Mouse (Mus musculus): ENCODE data around the gene Myh11. TPM values are rescaled to one million over a fixed set of nuclear protein-coding genes. Genes with fewer than 3 reads are reported as not detected.
"Not testable (repeated sequence)": the region's sequence is repeated elsewhere in the genome, so short reads cannot be mapped to it uniquely, and the experiment has no call there.

The Myh11 gene
- polyA plus RNA-seq, 1 experiment from 2014 or later: 1.9 TPM

DNA sequence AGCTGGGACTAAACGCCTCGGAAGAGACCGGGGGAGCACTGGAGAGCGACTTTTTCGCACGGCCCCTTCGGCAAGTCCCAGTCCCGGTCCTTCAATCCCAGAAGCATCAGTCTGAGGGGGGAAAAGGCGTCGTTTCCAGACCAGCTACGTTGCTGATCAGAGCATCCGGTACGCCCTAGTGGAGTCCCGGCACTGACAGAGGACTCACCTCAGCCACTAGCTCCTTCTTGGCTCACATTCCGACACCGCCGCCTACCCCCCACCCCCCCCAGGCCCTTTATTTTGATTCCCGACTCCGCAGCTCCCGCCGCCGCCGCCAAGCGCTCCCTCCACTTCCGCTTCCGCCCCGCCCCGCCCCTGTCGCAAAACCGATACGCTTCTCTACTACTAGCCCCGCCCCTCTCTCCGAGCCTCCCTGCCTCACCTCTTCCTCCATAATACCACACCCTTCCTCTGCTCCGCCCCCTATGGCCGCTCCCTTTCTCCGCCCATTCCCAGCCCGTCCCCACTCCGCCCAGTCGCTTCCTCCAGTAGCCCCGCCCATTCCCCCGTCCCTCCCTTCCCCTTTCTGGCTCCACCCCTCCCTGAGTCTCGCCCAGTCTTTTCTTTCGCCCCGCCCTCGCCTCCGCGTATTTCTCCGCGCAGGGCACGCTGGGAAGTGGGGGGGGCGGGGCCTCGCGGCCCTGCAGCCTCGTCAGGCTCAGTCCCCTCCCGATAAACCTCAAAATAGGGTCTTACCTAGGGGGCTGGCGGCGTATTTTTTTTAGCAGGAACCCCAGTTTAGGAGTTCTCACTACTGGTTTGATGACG, 132.0 kb downstream of the Myh11 start:
- Histone ChIP-seq H3K27ac (peak overlapping the region; percentile 99), H3K9me3 (no peaks in the 10 kb centered on the region), H3K4me1 (peaks cover 17% of the 10 kb centered on the region), H3K36me3 (no peaks in the 10 kb centered on the region), H3K4me2 (peak overlapping the region; percentile 71), H3K9ac (peak overlapping the region; percentile 75), H3K27me3 (no peaks in the 10 kb centered on the region), H3K4me3 (peak overlapping the region; percentile 80)
- under 1% methylated on average over 54 of the region's 58 CpGs for WGBS
- peak; percentile 95 for ATAC-seq (ENCODE audit: insufficient number of reproducible peaks, low FRiP score, low TSS enrichment, low read depth)

DNA sequence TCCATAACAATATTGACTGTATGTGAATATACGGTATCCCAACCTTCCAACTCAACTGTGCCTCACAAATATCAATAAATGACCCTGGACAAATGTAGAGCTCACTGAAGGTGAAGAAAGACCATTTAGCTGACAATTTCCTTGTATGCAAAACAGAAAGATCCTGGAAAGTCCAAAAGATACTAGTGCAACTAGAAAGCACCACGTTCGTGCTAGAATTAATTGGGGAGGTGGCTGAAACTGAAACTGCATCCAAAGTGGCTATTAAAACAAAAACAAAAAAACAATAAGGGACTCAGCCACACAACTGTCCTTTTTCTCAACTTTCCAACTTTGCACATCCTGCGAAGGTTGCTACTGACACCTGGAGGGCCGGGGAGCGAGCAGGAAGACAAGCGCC, 132.6 kb downstream of the Myh11 start:
- Histone ChIP-seq H3K4me1 (peaks cover 13% of the 10 kb centered on the region), H3K36me3 (no peaks in the 10 kb centered on the region), H3K27ac (peak overlapping the region; percentile 87), H3K9me3 (no peaks in the 10 kb centered on the region), H3K4me2 (peak overlapping the region; percentile 51), H3K4me3 (peak overlapping the region; percentile 80), H3K27me3 (no peaks in the 10 kb centered on the region), H3K9ac (peak overlapping the region; percentile 75)
- no peak for ATAC-seq (ENCODE audit: insufficient number of reproducible peaks, low FRiP score, low TSS enrichment, low read depth)
- 9% methylated on average over 7 of the region's 7 CpGs for WGBS

DNA sequence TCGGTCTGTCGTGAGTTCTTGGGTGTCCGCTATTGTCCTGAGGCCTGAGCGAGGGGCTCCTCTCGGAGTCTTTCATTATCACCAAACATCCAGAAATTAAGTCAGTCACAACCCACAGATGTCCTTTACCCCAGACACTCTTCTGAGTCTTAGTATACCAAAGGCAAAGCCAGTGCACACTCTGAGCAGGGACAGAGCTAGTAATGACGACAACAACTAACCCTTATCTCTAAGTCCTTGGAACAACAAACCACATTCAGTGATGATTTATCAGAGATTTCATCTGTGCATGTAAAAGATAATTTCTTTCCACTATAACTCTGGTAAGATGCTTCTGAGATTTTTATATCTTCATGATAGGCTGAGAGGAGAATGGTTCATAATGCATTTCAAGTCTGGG, 134.9 kb downstream of the Myh11 start:
- Histone ChIP-seq H3K4me3 (no peak overlapping the region), H3K27ac (no peak overlapping the region), H3K4me2 (no peak overlapping the region), H3K27me3 (no peaks in the 10 kb centered on the region), H3K36me3 (peaks cover 19% of the 10 kb centered on the region), H3K9me3 (no peaks in the 10 kb centered on the region), H3K4me1 (peaks cover 9% of the 10 kb centered on the region), H3K9ac (no peak overlapping the region)
- no peak for ATAC-seq (ENCODE audit: insufficient number of reproducible peaks, low FRiP score, low TSS enrichment, low read depth)
- whole genome bisulfite sequencing: 94% methylated on average over 6 of the region's 6 CpGs

DNA sequence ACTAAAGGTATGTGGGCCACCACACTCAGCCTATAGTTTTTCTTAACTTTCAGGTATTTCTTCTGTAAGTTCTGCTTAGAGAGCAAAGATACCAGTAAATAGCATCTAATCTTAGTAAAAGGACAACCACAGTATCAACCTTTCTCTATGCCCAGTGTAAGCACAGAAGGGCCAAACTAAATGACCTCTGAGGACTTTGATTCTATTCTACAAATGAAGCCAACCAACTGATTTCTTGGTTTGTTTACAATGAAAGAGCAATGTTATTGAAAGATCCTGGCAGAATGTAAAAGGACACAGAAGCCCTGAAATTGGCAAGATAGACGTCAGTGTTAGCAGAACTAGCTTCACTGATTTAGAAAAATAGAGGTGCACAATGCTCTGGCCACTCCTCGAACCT, 135.5 kb downstream of the Myh11 start:
- not testable (repeated sequence) for ATAC-seq (ENCODE audit: insufficient number of reproducible peaks, low FRiP score, low TSS enrichment, low read depth); H3K4me1 ChIP-seq; H3K9me3 ChIP-seq; H3K4me2 ChIP-seq; H3K9ac ChIP-seq; H3K27ac ChIP-seq; H3K27me3 ChIP-seq; H3K4me3 ChIP-seq
- H3K36me3 ChIP-seq: peaks cover 26% of the 10 kb centered on the region
- 73% methylated on average over 1 of the region's 2 CpGs for WGBS

DNA sequence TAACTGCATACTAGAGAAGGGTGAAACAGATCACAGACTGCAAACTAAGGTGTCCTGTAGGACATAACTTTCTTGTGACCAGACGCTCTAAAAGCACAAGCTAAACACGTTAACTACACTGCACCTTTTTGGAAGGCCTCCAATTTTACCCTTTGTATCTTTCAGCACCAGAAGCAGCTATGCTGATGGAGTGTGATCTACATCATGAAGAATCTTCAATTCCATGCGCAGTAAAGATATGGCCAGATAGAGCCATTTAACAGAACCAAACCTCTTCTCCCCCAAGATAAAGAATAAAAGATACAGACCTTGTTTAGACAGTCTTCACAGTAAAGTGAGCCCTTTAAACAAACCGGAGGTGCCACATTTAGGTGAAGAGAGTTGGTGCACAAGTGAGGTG, 139.5 kb downstream of the Myh11 start:
- H3K9ac ChIP-seq: no peak overlapping the region
- peaks cover 45% of the 10 kb centered on the region for H3K36me3 ChIP-seq
- H3K4me2 ChIP-seq: no peak overlapping the region
- 89% methylated on average over 4 of the region's 4 CpGs for WGBS
- H3K4me1 ChIP-seq: no peaks in the 10 kb centered on the region
- H3K9me3 ChIP-seq: no peaks in the 10 kb centered on the region
- no peak overlapping the region for H3K4me3 ChIP-seq
- no peak overlapping the region for H3K27ac ChIP-seq
- H3K27me3 ChIP-seq: no peaks in the 10 kb centered on the region
- ATAC-seq (ENCODE audit: insufficient number of reproducible peaks, low FRiP score, low TSS enrichment, low read depth): no peak

DNA sequence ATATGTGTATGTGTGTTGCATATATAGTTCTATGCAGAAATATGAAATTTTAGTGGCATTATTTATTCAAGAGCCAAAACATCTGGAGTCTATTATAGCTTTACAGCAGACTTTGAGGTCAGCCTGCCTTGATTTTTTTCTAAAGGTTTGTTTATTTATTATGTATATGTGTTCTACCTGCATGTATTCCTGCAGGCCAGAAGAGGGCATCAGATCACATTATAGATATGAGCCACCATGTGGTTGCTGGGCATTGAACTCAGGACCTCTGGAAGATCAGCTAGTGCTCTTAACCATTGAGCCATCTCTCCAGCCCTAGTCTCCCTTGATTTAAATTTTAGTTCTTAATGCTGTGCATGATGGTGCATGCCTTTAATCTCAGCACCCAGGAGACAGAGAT, 143.5 kb downstream of the Myh11 start:
- peaks cover 74% of the 10 kb centered on the region for H3K36me3 ChIP-seq
- no peak overlapping the region for H3K4me2 ChIP-seq
- no peak overlapping the region for H3K9ac ChIP-seq
- no peaks in the 10 kb centered on the region for H3K4me1 ChIP-seq
- no peak overlapping the region for H3K27ac ChIP-seq
- no peaks in the 10 kb centered on the region for H3K9me3 ChIP-seq
- no peaks in the 10 kb centered on the region for H3K27me3 ChIP-seq
- ATAC-seq (ENCODE audit: insufficient number of reproducible peaks, low FRiP score, low TSS enrichment, low read depth): no peak
- H3K4me3 ChIP-seq: no peak overlapping the region

MicroRNAs within 50 kb of the gene (microRNA counts, 519-probe panel; counts per million panel counts)
- 2,728 counts per million, percentile 59 among the panel's probes with 10 or more counts for microRNA mmu-miR-484

Small RNA genes lying within 50 kb of the gene (microRNA-seq; reads per million reads assigned to microRNA genes)
- gene Mir484: 1,895 reads per million, percentile 81 among the genes with 10 or more reads in this experiment

Other genes with a start within 250 kb of the Myh11 start
- 96.4 and 100 TPM in 2 replicates for gene Nde1, start 128.1 kb downstream of the Myh11 start, polyA plus RNA-seq (2015; fragmentation: Nextera tagmentation; extraction: Ambion mirVana)
- gene Marf1, start 128.0 kb downstream of the Myh11 start, polyA plus RNA-seq (2015; fragmentation: Nextera tagmentation; extraction: Ambion mirVana): 14.5 and 17.7 TPM in 2 replicates
- 143 and 149 TPM in 2 replicates for gene Fopnl, start 26.0 kb upstream of the Myh11 start, polyA plus RNA-seq (2015; fragmentation: Nextera tagmentation; extraction: Ambion mirVana)
- gene Abcc1, start 70.2 kb upstream of the Myh11 start, polyA plus RNA-seq (2015; fragmentation: Nextera tagmentation; extraction: Ambion mirVana): 14.8 and 15.6 TPM in 2 replicates